Mouse (Mus musculus) left cerebral cortex, postnatal 14 days (tissue): ENCODE results near the gene Akap12. TPM values are rescaled to one million over a fixed set of nuclear protein-coding genes. Genes with fewer than 3 reads are reported as not detected.

Experiments
- DNase-seq, 2 experiments: peaks; one replicate each; pipeline ENCODE4 v3.0.0; 2021 to 2022; ENCODE audit warnings: low spot score in 2 of 2, mixed read lengths in 1 of 2
- intact Hi-C: fragments of 180-260 bp; cut with DNase I; formaldehyde crosslinking; loops from one replicate; pipeline ENCODE4 v1.15.1; 2025
- total RNA-seq, 2 experiments: library from RNA; stranded (reverse); gene quantifications; 2 replicates each; pipeline ENCODE4 v1.2.3; 2021

Akap12 gene
- total RNA-seq, 2 experiments from 2014 or later, result 17.4 to 17.7 TPM

DNA sequence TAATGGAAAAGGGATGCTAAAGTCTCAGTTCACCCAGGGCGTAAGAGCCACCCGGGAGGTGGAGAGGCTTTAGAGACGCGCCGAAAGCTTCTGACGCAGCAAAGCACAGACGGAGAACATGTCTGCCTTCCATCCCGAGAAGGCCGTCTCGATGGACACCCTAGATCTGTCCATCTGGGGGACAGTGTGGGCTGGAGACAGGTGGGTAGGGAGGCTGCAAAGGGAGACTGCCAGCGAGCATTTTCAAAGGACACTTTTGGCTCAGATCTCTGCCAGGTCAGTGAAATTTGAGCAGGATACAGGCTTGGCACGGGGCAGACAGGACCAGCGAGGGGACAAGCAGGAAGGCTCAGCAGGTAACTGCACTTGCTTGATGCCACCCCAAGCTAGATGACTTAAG, 9.9 kb downstream of the Akap12 start:
- DNase-seq, result no peak
- intact Hi-C loops, result no loop called here

DNA sequence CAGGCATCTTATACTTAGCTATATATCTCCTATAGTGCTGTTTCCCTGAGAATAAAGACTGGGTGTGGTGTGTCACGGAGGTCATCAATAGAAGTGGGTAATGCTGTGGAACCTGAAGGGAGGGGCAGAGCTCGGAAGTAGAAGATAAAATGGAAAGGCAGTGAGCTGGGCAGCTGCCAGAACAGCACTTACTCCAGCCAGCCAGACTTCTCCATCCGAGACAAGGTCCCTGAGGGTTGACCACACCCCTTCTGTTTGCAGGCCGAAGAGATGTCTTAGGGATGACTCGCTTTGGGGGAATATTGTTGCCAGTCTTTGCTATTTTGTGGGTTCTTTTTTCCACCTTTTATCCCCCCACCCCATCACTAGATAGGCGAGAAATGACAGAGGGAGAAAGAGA, 11.9 kb downstream of the Akap12 start:
- intact Hi-C loops, result no loop called here
- no peak for DNase-seq

DNA sequence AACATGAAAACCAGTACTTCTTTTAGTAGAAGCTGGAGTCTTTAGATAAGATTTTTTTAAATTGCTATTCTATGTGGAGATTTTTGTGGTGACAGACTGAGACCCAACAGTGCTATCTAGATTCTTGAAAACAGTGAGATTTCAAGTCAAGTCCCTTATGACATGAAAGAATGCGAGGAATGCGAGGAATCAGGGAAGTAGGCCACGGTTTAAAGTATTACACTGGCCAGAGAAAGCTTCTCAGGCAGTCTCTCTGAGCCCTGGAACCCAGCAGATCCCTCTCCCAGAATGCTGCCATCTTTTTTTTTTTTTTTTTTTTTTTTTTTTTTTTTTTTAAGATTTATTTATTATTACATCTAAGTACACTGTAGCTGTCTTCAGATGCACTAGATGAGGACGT, 16.2 kb downstream of the Akap12 start:
- DNase-seq, result no peak
- intact Hi-C loops, result no loop called here

DNA sequence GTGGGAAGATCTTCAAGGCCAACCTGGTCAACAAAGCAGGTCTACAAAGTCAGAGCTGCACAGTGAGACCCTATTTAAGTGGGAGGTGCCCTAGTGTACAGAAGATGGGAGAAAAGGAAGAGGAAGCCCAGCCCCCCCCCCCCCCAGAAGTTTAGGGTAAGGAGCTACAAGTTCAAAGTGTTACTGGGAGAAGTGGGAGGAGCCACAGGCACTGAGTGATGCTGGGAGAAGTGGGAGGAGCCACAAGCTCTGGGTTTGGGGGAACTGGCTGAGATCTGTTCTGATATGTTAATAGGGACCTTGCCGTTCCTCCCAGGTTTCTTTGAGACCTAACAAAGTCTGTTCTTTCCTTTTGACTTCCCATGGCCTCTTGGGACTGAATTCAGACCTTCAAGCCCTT, 18.6 kb downstream of the Akap12 start:
- intact Hi-C loops, result no loop called here

DNA sequence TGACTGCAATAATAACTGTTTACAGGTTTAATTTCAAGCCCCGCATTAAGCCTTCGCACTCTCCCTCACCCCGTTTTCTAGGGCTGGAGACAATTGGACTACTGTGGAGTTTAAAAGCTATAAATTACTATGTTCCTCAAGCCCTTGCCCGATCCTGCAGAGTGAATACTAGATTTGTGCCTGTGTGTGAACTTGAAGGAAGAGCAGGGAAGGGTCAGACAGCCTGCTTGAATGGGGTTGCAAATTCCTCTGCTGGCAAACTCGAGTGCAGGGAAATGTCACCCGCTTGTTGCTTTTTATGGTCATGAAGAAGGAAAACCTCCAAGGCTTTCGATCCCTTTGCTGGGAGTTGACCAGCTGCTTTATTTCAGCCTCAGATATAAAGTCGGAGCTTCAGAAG, 19.6 kb downstream of the Akap12 start:
- no peak for DNase-seq
- intact Hi-C loops, result no loop called here

More for the DNA sequence above, 18.6 kb downstream of the Akap12 start:
- DNase-seq, result no peak

- no peak for DNase-seq
- intact Hi-C loops, result no loop called here
These were observed 23.0 kb downstream of the Akap12 start for GRCm38 (mm10) chr10:4289171-4289570.

DNA sequence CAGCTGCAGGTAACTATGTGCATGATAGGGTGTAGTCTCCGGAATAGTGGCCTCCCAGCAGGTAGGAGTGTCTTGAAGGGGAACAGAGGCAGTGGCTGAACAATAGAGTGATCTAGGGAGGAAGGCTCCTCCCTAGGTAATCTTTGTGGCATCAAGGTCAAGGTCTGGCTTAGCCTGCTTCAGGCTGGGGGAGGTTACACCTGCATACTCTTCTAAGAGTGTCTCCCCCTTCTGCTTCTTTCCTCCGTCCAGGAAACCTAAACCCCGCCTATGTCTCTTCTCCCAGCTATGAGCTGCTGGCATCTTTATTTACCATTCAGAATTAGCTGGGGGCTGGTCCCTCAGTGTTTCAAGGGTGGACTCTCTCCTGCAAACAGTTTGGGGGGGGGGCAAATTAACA, 23.5 kb downstream of the Akap12 start:
- intact Hi-C loops, result no loop called here
- DNase-seq, result no peak

DNA sequence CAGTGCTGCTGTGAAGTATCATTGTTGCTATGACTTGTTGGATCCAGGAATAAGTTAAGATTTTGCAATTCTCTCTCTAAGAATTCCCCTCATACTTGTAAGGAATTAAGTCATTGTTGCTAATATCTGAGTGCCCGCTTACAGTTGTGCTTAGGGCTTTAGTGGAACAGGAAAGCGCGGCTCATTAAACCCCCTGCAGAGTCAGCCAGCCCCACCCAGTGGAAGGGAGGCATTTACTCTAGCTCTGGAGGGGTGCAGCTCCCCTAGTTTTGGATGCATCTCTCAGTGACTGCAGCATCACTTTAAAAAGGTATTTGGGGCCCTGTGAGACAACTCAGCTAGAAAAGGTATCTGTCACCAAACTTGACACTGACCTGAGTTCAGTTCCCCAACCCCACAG, 24.0 kb downstream of the Akap12 start:
- intact Hi-C loops, result no loop called here
- no peak for DNase-seq

GRCm38 (mm10) chr10:4290561-4290960, 24.4 kb downstream of the Akap12 start:
- intact Hi-C loops, result no loop called here

GRCm38 (mm10) chr10:4293418-4293817, 27.2 kb downstream of the Akap12 start:
- intact Hi-C loops, result no loop called here
- no peak for DNase-seq

More at GRCm38 (mm10) chr10:4290561-4290960, 24.4 kb downstream of the Akap12 start:
- DNase-seq, result no peak

DNA sequence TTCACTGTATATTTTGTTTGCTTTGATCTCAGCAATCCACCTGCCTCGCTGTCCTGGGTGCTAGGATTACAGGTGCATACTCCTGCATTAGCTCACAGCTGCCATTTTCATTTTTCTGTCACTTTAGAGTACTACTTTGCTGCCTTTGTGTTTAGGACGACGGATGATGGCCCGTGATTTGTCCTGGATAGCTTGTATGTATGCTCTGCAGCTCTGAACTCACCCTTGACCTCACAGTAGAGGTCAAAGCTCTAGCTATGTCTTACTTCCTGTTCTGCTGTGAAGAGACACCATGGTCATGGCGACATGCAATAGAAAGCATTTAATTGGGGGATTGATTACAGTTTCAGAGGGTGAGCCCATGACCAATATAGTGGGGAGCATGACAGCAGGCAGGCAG, 37.4 kb downstream of the Akap12 start:
- no peak for DNase-seq
- intact Hi-C loops, result no loop called here

- no peak for DNase-seq
- intact Hi-C loops, result no loop called here
These were observed 57.7 kb downstream of the Akap12 start for GRCm38 (mm10) chr10:4323885-4324284.

- DNase-seq, result no peak
- intact Hi-C loops, result no loop called here
These were observed 59.4 kb downstream of the Akap12 start for GRCm38 (mm10) chr10:4325562-4325961.

DNA sequence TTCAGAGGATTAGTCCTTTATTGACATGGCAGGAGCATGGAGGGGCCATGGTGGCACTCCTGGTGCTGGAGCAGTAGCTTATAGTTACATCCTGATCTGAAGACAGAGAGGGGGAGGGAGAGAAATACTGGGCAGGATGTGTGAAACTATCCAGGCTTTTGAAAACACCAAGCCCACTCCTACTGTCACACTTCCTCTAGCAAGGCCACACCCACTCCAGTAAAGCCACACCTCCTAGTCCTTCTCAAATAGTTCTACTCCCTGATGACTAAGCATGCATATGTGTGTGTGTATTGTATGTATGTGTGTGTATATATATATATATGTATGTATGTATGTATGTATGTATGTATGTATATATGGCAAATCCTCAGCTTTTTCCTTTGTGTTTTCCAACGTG, 61.5 kb downstream of the Akap12 start:
- intact Hi-C loops, result no loop called here
- DNase-seq, result no peak

- intact Hi-C loops, result loop anchor here (2.0 to 10.0 kb wide), 4 partner anchors 178 to 800 kb away; no protein-coding TSS in a partner anchor
- DNase-seq, result no peak
These were observed 66.2 kb downstream of the Akap12 start for GRCm38 (mm10) chr10:4332228-4332979.

GRCm38 (mm10) chr10:4333319-4333718, 67.1 kb downstream of the Akap12 start:
- DNase-seq, result peak; percentile 62 to 64
- intact Hi-C loops, result loop anchor here (2.0 to 10.0 kb wide), 4 partner anchors 179 to 801 kb away; no protein-coding TSS in a partner anchor

- intact Hi-C loops, result loop anchor here (5.0 to 10.0 kb wide), 3 partner anchors 179 to 802 kb away; no protein-coding TSS in a partner anchor
- DNase-seq, result peak; percentile 30 to 61
These were observed 68.0 kb downstream of the Akap12 start for GRCm38 (mm10) chr10:4334039-4334683.

- intact Hi-C loops, result loop anchor here (10.0 kb wide), 1 partner anchor 184 kb away; no protein-coding TSS in a partner anchor
- no peak for DNase-seq
These were observed 72.8 kb downstream of the Akap12 start for GRCm38 (mm10) chr10:4338863-4339461.

DNA sequence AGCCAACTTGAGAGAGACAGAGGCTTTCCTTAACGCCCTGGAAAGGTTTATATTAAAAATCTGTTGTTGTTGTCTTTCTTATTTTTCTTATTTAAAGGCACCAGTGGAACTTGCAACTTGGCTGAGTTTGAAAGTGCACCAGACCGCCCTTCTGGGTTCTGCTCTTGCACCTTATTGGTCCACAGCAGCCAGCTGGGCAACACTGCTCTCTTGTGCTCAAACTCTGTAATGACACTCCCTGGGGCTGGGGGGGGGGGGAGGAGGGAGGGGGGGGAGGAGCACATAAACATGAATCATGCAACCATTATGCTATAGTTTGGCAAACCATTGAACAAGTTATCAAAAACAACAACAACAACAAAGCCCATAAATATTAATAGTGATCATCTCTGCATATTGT, 75.2 kb downstream of the Akap12 start:
- intact Hi-C loops, result no loop called here
- DNase-seq, result peak; percentile 37 to 51

DNA sequence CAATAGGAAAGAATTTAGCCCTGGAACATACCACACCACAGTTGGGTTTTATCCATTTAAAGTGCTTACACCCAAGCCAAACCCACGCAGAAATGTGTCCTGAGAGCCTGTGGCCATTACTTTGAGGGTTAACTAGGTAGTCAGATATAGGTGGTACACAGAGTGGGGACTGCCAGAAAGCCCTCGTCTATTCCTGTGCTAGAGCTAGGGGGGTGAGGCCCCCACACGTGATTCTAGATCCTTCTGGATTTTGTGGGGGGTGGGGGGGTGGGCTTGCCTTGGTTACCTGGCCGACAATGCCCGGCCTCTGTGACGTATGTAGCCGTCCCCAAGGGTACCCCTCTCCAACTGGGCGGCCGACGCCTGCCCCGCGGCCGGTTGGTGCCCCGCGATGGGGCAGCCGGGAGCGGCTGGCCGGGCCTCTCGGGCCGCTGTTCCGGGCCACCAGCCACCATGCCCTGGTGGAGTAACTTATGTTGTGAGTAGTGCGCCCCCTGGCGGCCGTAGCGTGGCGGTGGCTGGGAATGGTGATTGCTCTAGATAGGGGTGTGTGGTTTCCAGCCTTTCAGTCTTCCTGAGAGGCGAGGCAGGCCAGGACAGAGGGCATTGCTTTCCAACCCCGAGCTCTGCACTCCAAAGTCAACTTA, 80.4 kb downstream of the Akap12 start:
- intact Hi-C loops, result loop anchor here (5.0 kb wide), 1 partner anchor 349 kb away; no protein-coding TSS in a partner anchor
- peak; percentile 89 to 93 for DNase-seq
